Mouse (Mus musculus) urinary bladder, adult 2 months (tissue): ENCODE results near the gene Krtap17-1. TPM values are rescaled to one million over a fixed set of nuclear protein-coding genes. Genes with fewer than 3 reads are reported as not detected.

Source experiments
- DNase-seq: peaks from one replicate; pipeline ENCODE4 v3.0.0; 2022; ENCODE audit warnings: low spot score
- polyA plus RNA-seq: library from polyadenylated mRNA; depleted of rRNA; stranded (reverse); fragments of >200 nt; gene quantifications from 2 replicates; pipeline ENCODE4 v1.2.3, GENCODE M21; 2012; rRNA removed

Gene Krtap17-1
- polyA plus RNA-seq, 1 experiment, result not detected

GRCm38 (mm10) chr11:99965961-99966360, 27.8 kb downstream of the Krtap17-1 start:
- DNase-seq, result no peak

- no peak for DNase-seq
Measured at GRCm38 (mm10) chr11:99964213-99964612, 29.6 kb downstream of the Krtap17-1 start.

- DNase-seq, result no peak
Measured at GRCm38 (mm10) chr11:99948175-99948574, 45.6 kb downstream of the Krtap17-1 start, which contains the start of gene Krtap9-5. Gene Krtap9-5 (plus strand): TSS chr11:99948475.

Other genes with a start within 250 kb of the Krtap17-1 start
- not detected in 2 replicates for gene Gm11595, start 221.1 kb downstream of the Krtap17-1 start, polyA plus RNA-seq
- gene Krtap4-8, start 213.3 kb downstream of the Krtap17-1 start, polyA plus RNA-seq, result not detected in 2 replicates
- gene Krtap4-9, start 208.8 kb downstream of the Krtap17-1 start, polyA plus RNA-seq, result not detected in 2 replicates
- gene Gm11596, start 200.5 kb downstream of the Krtap17-1 start, polyA plus RNA-seq, result 0.06 TPM in 1 of 2 replicates, not detected in the other
- gene Gm11569, start 195.1 kb downstream of the Krtap17-1 start, polyA plus RNA-seq, result 0.08 TPM in 1 of 2 replicates, not detected in the other
- gene Gm11554, start 189.5 kb downstream of the Krtap17-1 start, polyA plus RNA-seq, result not detected in 2 replicates
- gene Krtap4-13, start 184.1 kb downstream of the Krtap17-1 start, polyA plus RNA-seq, result 0.18 and 0.24 TPM in 2 replicates
- not detected in 2 replicates for gene Gm11564, start 178.3 kb downstream of the Krtap17-1 start, polyA plus RNA-seq
- not detected in 2 replicates for gene 2300003K06Rik, start 155.9 kb downstream of the Krtap17-1 start, polyA plus RNA-seq
- gene Krtap4-16, start 142.4 kb downstream of the Krtap17-1 start, polyA plus RNA-seq, result 0.07 and 0.08 TPM in 2 replicates
- gene Gm11568, start 136.1 kb downstream of the Krtap17-1 start, polyA plus RNA-seq, result not detected in 2 replicates
- gene Gm11559, start 129.5 kb downstream of the Krtap17-1 start, polyA plus RNA-seq, result not detected in 2 replicates
- not detected in 2 replicates for gene Krtap9-1, start 120.6 kb downstream of the Krtap17-1 start, polyA plus RNA-seq
- not detected in 2 replicates for gene Gm11567, start 114.8 kb downstream of the Krtap17-1 start, polyA plus RNA-seq
- not detected in 2 replicates for gene Krtap31-1, start 86.1 kb downstream of the Krtap17-1 start, polyA plus RNA-seq
- not detected in 2 replicates for gene Gm11565, start 79.2 kb downstream of the Krtap17-1 start, polyA plus RNA-seq
- not detected in 2 replicates for gene Krtap31-2, start 57.7 kb downstream of the Krtap17-1 start, polyA plus RNA-seq
- not detected in 2 replicates for gene Krtap9-5, start 45.5 kb downstream of the Krtap17-1 start, polyA plus RNA-seq
- not detected in 2 replicates for gene Krtap29-1, start 14.9 kb downstream of the Krtap17-1 start, polyA plus RNA-seq
- not detected in 2 replicates for gene Krtap16-1, start 7.4 kb downstream of the Krtap17-1 start, polyA plus RNA-seq
- gene Krt33a, start 22.2 kb upstream of the Krtap17-1 start, polyA plus RNA-seq, result 0.04 and 0.11 TPM in 2 replicates
- gene Krt33b, start 35.9 kb upstream of the Krtap17-1 start, polyA plus RNA-seq, result not detected in 2 replicates
- not detected in 2 replicates for gene Krt34, start 47.6 kb upstream of the Krtap17-1 start, polyA plus RNA-seq
- not detected in 2 replicates for gene Krt31, start 56.6 kb upstream of the Krtap17-1 start, polyA plus RNA-seq
- gene Krt32, start 94.2 kb upstream of the Krtap17-1 start, polyA plus RNA-seq, result not detected in 2 replicates
- gene Krt35, start 102.2 kb upstream of the Krtap17-1 start, polyA plus RNA-seq, result 0.04 and 0.06 TPM in 2 replicates
- 0.22 and 0.33 TPM in 2 replicates for gene Krt36, start 111.6 kb upstream of the Krtap17-1 start, polyA plus RNA-seq
- 0.37 and 0.91 TPM in 2 replicates for gene Krt13, start 127.6 kb upstream of the Krtap17-1 start, polyA plus RNA-seq
- gene Krt15, start 141.9 kb upstream of the Krtap17-1 start, polyA plus RNA-seq, result 622 and 677 TPM in 2 replicates
- gene Krt19, start 154.7 kb upstream of the Krtap17-1 start, polyA plus RNA-seq, result 814 and 933 TPM in 2 replicates
- gene Krt9, start 199.3 kb upstream of the Krtap17-1 start, polyA plus RNA-seq, result not detected in 2 replicates
- gene Krt14, start 213.6 kb upstream of the Krtap17-1 start, polyA plus RNA-seq, result 0.91 and 1.7 TPM in 2 replicates